Mouse (Mus musculus) stomach, embryonic 16.5 days (tissue): ENCODE measurements around the gene Nkiras2. TPM values are rescaled to one million over a fixed set of nuclear protein-coding genes. Genes with fewer than 3 reads are reported as not detected.

Experiments
- ATAC-seq: fragments of 200-750 bp; cut with Nextera tagmentation; 2 replicates; pipeline ENCODE4 v1.8.0; 2017; ENCODE audit warnings: moderate number of reproducible peaks, moderate TSS enrichment; ENCODE audit not compliant: insufficient read depth, low FRiP score
- H3K27ac ChIP-seq: fragments of 300-500 bp; sonication (generic); 2 replicates; pipeline ENCODE4 v1.5.1; 2014; ENCODE audit warnings: low read length
- H3K27me3 ChIP-seq: fragments of 300-500 bp; sonication (generic); 2 replicates; pipeline ENCODE4 v1.6.1; 2014; ENCODE audit warnings: low read length, control low read depth, mixed read lengths; ENCODE audit not compliant: control insufficient read depth, insufficient read depth
- H3K36me3 ChIP-seq: fragments of 300-500 bp; sonication (generic); 2 replicates; pipeline ENCODE4 v1.6.1; 2014; ENCODE audit warnings: low read length; ENCODE audit not compliant: control insufficient read depth, insufficient read depth
- H3K4me1 ChIP-seq: fragments of 300-500 bp; sonication (generic); 2 replicates; pipeline ENCODE4 v1.6.1; 2014; ENCODE audit warnings: low read length, control low read depth, mixed read lengths; ENCODE audit not compliant: control insufficient read depth, insufficient read depth
- H3K4me2 ChIP-seq: fragments of 300-500 bp; sonication (generic); 2 replicates; pipeline ENCODE4 v1.6.1; 2014; ENCODE audit warnings: low read depth, low read length, mixed read lengths
- H3K4me3 ChIP-seq: fragments of 300-500 bp; sonication (generic); replicated peaks from 2 replicates; pipeline ENCODE4 v1.5.1; 2014; ENCODE audit warnings: mild to moderate bottlenecking, low read length
- H3K9ac ChIP-seq: fragments of 300-500 bp; sonication (generic); 2 replicates; pipeline ENCODE4 v1.6.1; 2014; ENCODE audit warnings: low read length
- H3K9me3 ChIP-seq: fragments of 300-500 bp; sonication (generic); replicated peaks from 2 replicates; pipeline ENCODE4 v1.6.1; 2016; ENCODE audit warnings: low read length, control low read depth; ENCODE audit not compliant: control insufficient read depth
- WGBS: fragments of 180-500 bp; shearing (Covaris S2); extraction: QIAGEN DNeasy Blood & Tissue Kit; methylation state at CpG from one replicate; pipeline ENCODE4 v1.1.7; 2014; 5-methylcytosine and 5-hydroxymethylcytosine counted together
- polyA plus RNA-seq: library from polyadenylated mRNA; unstranded; fragments of >200 nt; fragmentation: Nextera tagmentation; extraction: Ambion mirVana; gene quantifications from 2 replicates; pipeline ENCODE4 v1.2.1, GENCODE M21; 2015

Gene Nkiras2
- polyA plus RNA-seq, 1 experiment from 2014 or later = 60.7 TPM

GRCm38 (mm10) chr11:100659806-100660205 lies 40.8 kb downstream of the Nkiras2 start:
- H3K4me3 ChIP-seq = no peak overlapping the region
- no peak overlapping the region for H3K9ac ChIP-seq
- no peak for ATAC-seq
- H3K27me3 ChIP-seq = no peaks in the 10 kb centered on the region
- no peak overlapping the region for H3K27ac ChIP-seq
- WGBS = 66% methylated on average over 10 of the region's 10 CpGs
- no peaks in the 10 kb centered on the region for H3K36me3 ChIP-seq
- H3K4me2 ChIP-seq = no peak overlapping the region
- H3K4me1 ChIP-seq = no peaks in the 10 kb centered on the region
- H3K9me3 ChIP-seq = no peaks in the 10 kb centered on the region

GRCm38 (mm10) chr11:100671049-100671448 lies 52.0 kb downstream of the Nkiras2 start:
- ATAC-seq = no peak
- 79% methylated on average over 1 of the region's 1 CpGs for WGBS

GRCm38 (mm10) chr11:100671956-100672355 lies 52.9 kb downstream of the Nkiras2 start:
- H3K9ac ChIP-seq = no peak overlapping the region
- H3K36me3 ChIP-seq = no peaks in the 10 kb centered on the region

More at GRCm38 (mm10) chr11:100671049-100671448, 52.0 kb downstream of the Nkiras2 start:
- Histone ChIP-seq H3K9me3 (no peaks in the 10 kb centered on the region), H3K4me3 (no peak overlapping the region), H3K4me1 (no peaks in the 10 kb centered on the region), H3K9ac (no peak overlapping the region), H3K4me2 (no peak overlapping the region), H3K36me3 (no peaks in the 10 kb centered on the region), H3K27me3 (peaks cover 10% of the 10 kb centered on the region; the same call in 1 of the 2 replicates), H3K27ac (no peak overlapping the region)

GRCm38 (mm10) chr11:100673169-100673568 lies 54.1 kb downstream of the Nkiras2 start:
- Histone ChIP-seq H3K27ac (no peak overlapping the region), H3K27me3 (peaks cover 10% of the 10 kb centered on the region; the same call in 1 of the 2 replicates), H3K4me1 (no peaks in the 10 kb centered on the region), H3K9me3 (no peaks in the 10 kb centered on the region), H3K4me3 (no peak overlapping the region), H3K4me2 (peak overlapping the region; percentile 36), H3K36me3 (no peaks in the 10 kb centered on the region), H3K9ac (peak overlapping the region; percentile 65)
- ATAC-seq = peak; percentile 21; the same call in 1 of the 2 replicates
- whole genome bisulfite sequencing = 8% methylated on average over 23 of the region's 23 CpGs

More at GRCm38 (mm10) chr11:100671956-100672355, 52.9 kb downstream of the Nkiras2 start:
- no peaks in the 10 kb centered on the region for H3K9me3 ChIP-seq
- 47% methylated on average over 2 of the region's 2 CpGs for WGBS
- H3K27ac ChIP-seq = no peak overlapping the region
- H3K4me2 ChIP-seq = no peak overlapping the region
- no peak for ATAC-seq
- H3K27me3 ChIP-seq = peaks cover 10% of the 10 kb centered on the region; the same call in 1 of the 2 replicates
- no peak overlapping the region for H3K4me3 ChIP-seq
- no peaks in the 10 kb centered on the region for H3K4me1 ChIP-seq

Other genes with a start within 250 kb of the Nkiras2 start
- gene Jup, start 221.5 kb upstream of the Nkiras2 start, polyA plus RNA-seq = 247 and 328 TPM in 2 replicates
- 56.7 and 62.1 TPM in 2 replicates for gene P3h4, start 204.4 kb upstream of the Nkiras2 start, polyA plus RNA-seq
- gene Fkbp10, start 203.5 kb upstream of the Nkiras2 start, polyA plus RNA-seq = 114 and 119 TPM in 2 replicates
- 99.1 and 109 TPM in 2 replicates for gene Nt5c3b, start 177.4 kb upstream of the Nkiras2 start, polyA plus RNA-seq
- 0.29 and 0.30 TPM in 2 replicates for gene Klhl10, start 177.3 kb upstream of the Nkiras2 start, polyA plus RNA-seq
- 7.4 and 7.5 TPM in 2 replicates for gene Klhl11, start 146.5 kb upstream of the Nkiras2 start, polyA plus RNA-seq
- 178 and 192 TPM in 2 replicates for gene Acly, start 91.2 kb upstream of the Nkiras2 start, polyA plus RNA-seq
- gene Ttc25, start 73.6 kb upstream of the Nkiras2 start, polyA plus RNA-seq = 0.40 and 0.60 TPM in 2 replicates
- gene Cnp, start 44.3 kb upstream of the Nkiras2 start, polyA plus RNA-seq = 38.9 and 40.6 TPM in 2 replicates
- 209 and 214 TPM in 2 replicates for gene Dnajc7, start 924 bp downstream of the Nkiras2 start, polyA plus RNA-seq
- 0.19 and 0.27 TPM in 2 replicates for gene Zfp385c, start 73.2 kb downstream of the Nkiras2 start, polyA plus RNA-seq
- gene Dhx58, start 85.0 kb downstream of the Nkiras2 start, polyA plus RNA-seq = 2.8 and 3.6 TPM in 2 replicates
- gene Kat2a, start 93.2 kb downstream of the Nkiras2 start, polyA plus RNA-seq = 40.6 and 41.5 TPM in 2 replicates
- gene Hspb9, start 94.6 kb downstream of the Nkiras2 start, polyA plus RNA-seq = 0.36 TPM in 1 of 2 replicates, not detected in the other
- gene Rab5c, start 119.0 kb downstream of the Nkiras2 start, polyA plus RNA-seq = 33.2 and 33.9 TPM in 2 replicates
- gene Kcnh4, start 140.7 kb downstream of the Nkiras2 start, polyA plus RNA-seq = 0.14 and 0.22 TPM in 2 replicates
- not detected in 2 replicates for gene Hcrt, start 143.7 kb downstream of the Nkiras2 start, polyA plus RNA-seq
- 6.5 and 7.2 TPM in 2 replicates for gene Ghdc, start 151.7 kb downstream of the Nkiras2 start, polyA plus RNA-seq
- gene Stat5b, start 231.5 kb downstream of the Nkiras2 start, polyA plus RNA-seq = 26.2 and 27.4 TPM in 2 replicates
- gene Stat5a, start 240.1 kb downstream of the Nkiras2 start, polyA plus RNA-seq = 12.0 and 14.0 TPM in 2 replicates